Comparison of ENCODE assay signal across 12 mouse cellular contexts in the genomic region with DNA sequence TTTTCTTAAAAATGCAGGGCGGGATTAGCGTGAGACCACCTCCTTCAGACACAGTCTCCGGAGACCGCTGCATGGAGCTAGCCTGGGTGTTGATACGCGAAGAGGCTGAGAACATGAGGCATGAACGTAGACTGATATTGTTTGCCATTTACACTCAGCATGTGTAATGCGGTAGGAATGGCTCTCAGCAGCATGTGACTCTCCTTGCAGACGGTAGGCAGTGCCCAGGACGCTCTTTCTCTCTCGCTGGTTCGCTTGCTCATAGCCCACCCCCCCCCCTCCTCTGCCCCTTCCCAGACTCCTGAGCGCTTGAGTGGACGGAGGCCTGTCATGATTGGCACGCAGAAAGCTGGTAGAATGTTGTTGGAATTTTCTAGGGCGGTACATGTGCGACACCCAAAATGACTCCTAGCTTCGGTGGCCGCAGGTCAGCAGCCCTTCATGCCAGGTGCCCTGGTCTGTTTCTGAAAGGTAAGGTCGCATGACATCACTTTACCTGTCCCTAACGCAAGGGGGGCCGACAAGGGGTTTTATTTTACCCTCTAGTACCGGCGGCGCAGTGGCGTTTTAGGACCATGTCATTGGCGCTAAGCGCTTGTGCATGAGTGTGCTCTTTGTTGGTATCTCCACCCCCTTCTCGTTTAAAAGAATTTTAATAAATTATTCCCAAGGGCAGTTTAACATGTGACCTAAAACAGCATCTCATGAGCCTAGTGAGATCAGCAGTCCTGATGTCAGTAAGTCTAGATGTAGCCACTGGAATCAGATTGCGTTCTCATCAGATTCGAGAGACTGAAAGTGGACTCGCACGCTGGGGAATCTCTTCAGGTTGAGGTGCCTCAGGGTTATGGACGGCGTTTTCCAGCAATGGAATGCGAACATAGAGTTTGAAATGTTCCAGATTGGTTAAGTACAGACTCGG.
DNase-seq lines count a peak whose midpoint lies in the region; ATAC-seq and TF ChIP-seq lines count a peak whose summit lies in the region.
"Had no signal": no experiment of that assay in that cellular context is flagged by ENCODE, and none has a peak within 500 bp of the region (broad histone marks: within the 10 kb centered on the region; RNA-seq: fewer than 3 reads in every experiment).

No protein-coding gene starts in this region.

- no peaks in the 10 kb centered on the region for H3K36me3 ChIP-seq in limb, embryonic 13.5 days
- H3K36me3 ChIP-seq in limb, embryonic 10.5 days = no peaks in the 10 kb centered on the region
- no peaks in the 10 kb centered on the region for H3K36me3 ChIP-seq in embryonic facial prominence, embryonic 14.5 days (ENCODE audit: control insufficient read depth, insufficient read depth, low read length)
- H3K36me3 ChIP-seq in heart, postnatal 0 days (replicated peaks; ENCODE audit: control insufficient read depth, insufficient read depth, low read length) = no peaks in the 10 kb centered on the region
- H3K36me3 ChIP-seq: G1E; liver, embryonic 15.5 days had no signal

- no peak for DNase-seq in limb, embryonic 10.5 days (ENCODE audit: low spot score)
- DNase-seq in embryonic facial prominence, embryonic 14.5 days (ENCODE audit: low spot score) = no peak
- DNase-seq in heart, postnatal 0 days (ENCODE audit: low spot score) = peak; percentile 94
- peak; percentile 89 for DNase-seq in skeletal muscle tissue, adult 2 months (ENCODE audit: low read depth, low spot score)
- no peak for DNase-seq in cerebellum, postnatal 36 days
- no peak for DNase-seq in right cerebral cortex, postnatal 10 days (ENCODE audit: low spot score in 2 of 2)

- H3K27ac ChIP-seq in limb, embryonic 13.5 days = peak overlapping the region; percentile 29; the same call in 1 of the 2 replicates
- H3K27ac ChIP-seq in limb, embryonic 10.5 days = no peak overlapping the region
- peak overlapping the region; percentile 56; the same call in 1 of the 2 replicates for H3K27ac ChIP-seq in embryonic facial prominence, embryonic 14.5 days (replicated peaks; ENCODE audit: low read depth, low read length)
- H3K27ac ChIP-seq in heart, postnatal 0 days (ENCODE audit: low read depth) = peak overlapping the region; percentile 88
- H3K27ac ChIP-seq: hindbrain, embryonic 14.5 days; liver, embryonic 15.5 days had no signal

- H3K27me3 ChIP-seq in limb, embryonic 13.5 days = no peaks in the 10 kb centered on the region
- no peaks in the 10 kb centered on the region for H3K27me3 ChIP-seq in limb, embryonic 10.5 days (ENCODE audit: low read depth, poor library complexity, severe bottlenecking)
- no peaks in the 10 kb centered on the region for H3K27me3 ChIP-seq in embryonic facial prominence, embryonic 14.5 days (replicated peaks; ENCODE audit: control insufficient read depth, insufficient read depth, low read length)
- no peaks in the 10 kb centered on the region for H3K27me3 ChIP-seq in heart, postnatal 0 days (ENCODE audit: control insufficient read depth, insufficient read depth, low read length)
- H3K27me3 ChIP-seq: liver, embryonic 15.5 days had no signal

- TF ChIP-seq CTCF in heart, postnatal 0 days (IDR thresholded peaks at IDR 0.05; ENCODE audit: low read depth) = no peak

- no peaks in the 10 kb centered on the region for H3K9me3 ChIP-seq in limb, embryonic 13.5 days
- H3K9me3 ChIP-seq in limb, embryonic 10.5 days (replicated peaks) = no peaks in the 10 kb centered on the region
- no peaks in the 10 kb centered on the region for H3K9me3 ChIP-seq in embryonic facial prominence, embryonic 14.5 days (ENCODE audit: control insufficient read depth, low read length)
- no peaks in the 10 kb centered on the region for H3K9me3 ChIP-seq in heart, postnatal 0 days (replicated peaks; ENCODE audit: control insufficient read depth, low read length)
- H3K9me3 ChIP-seq: G1E; liver, embryonic 15.5 days; megakaryocyte, embryonic 14.5 days had no signal

- peaks cover 49% of the 10 kb centered on the region for H3K4me1 ChIP-seq in limb, embryonic 13.5 days
- H3K4me1 ChIP-seq in limb, embryonic 10.5 days = peaks cover 14% of the 10 kb centered on the region
- peaks cover 34% of the 10 kb centered on the region for H3K4me1 ChIP-seq in embryonic facial prominence, embryonic 14.5 days (ENCODE audit: control insufficient read depth, insufficient read depth, low read length)
- H3K4me1 ChIP-seq in heart, postnatal 0 days (ENCODE audit: control insufficient read depth, insufficient read depth) = peaks cover 35% of the 10 kb centered on the region

- no peak for ATAC-seq in limb, embryonic 13.5 days (ENCODE audit: low FRiP score, low read depth)
- ATAC-seq in embryonic facial prominence, embryonic 14.5 days (ENCODE audit: low read depth) = no peak
- ATAC-seq in heart, postnatal 0 days (ENCODE audit: insufficient read depth, low read depth) = peak; percentile 91

- no peak overlapping the region for H3K9ac ChIP-seq in limb, embryonic 13.5 days
- H3K9ac ChIP-seq in embryonic facial prominence, embryonic 14.5 days (ENCODE audit: low read depth, low read length) = no peak overlapping the region
- H3K9ac ChIP-seq in heart, postnatal 0 days (replicated peaks; ENCODE audit: low read depth, low read length) = peak overlapping the region; percentile 72
- H3K9ac ChIP-seq: hindbrain, embryonic 14.5 days; liver, embryonic 15.5 days had no signal

- H3K4me2 ChIP-seq in limb, embryonic 13.5 days (replicated peaks) = no peak overlapping the region; the same call in 1 of the 2 replicates
- H3K4me2 ChIP-seq in embryonic facial prominence, embryonic 14.5 days (ENCODE audit: low read depth, low read length) = peak overlapping the region; percentile 36; the same call in 1 of the 2 replicates
- H3K4me2 ChIP-seq in heart, postnatal 0 days (ENCODE audit: low read depth, low read length) = peak overlapping the region; percentile 66
- H3K4me2 ChIP-seq: hindbrain, embryonic 14.5 days; liver, embryonic 15.5 days had no signal

- peak; percentile 82; the same call in 1 of the 2 replicates for TF ChIP-seq EP300 in heart, postnatal 0 days (IDR thresholded peaks at IDR 0.05; ENCODE audit: low read depth)

- no peak overlapping the region for H3K4me3 ChIP-seq in limb, embryonic 13.5 days
- no peak overlapping the region for H3K4me3 ChIP-seq in limb, embryonic 10.5 days
- no peak overlapping the region for H3K4me3 ChIP-seq in embryonic facial prominence, embryonic 14.5 days (ENCODE audit: low read depth, low read length)
- peak overlapping the region; percentile 53 for H3K4me3 ChIP-seq in heart, postnatal 0 days (ENCODE audit: low read depth, low read length)
- H3K4me3 ChIP-seq: erythroblast, embryonic 14.5 days; liver, embryonic 15.5 days; megakaryocyte, embryonic 14.5 days had no signal

- 80% methylated on average over 37 of the region's 37 CpGs for WGBS in limb, embryonic 13.5 days
- WGBS in limb, embryonic 10.5 days = 90% methylated on average over 37 of the region's 37 CpGs
- 78% methylated on average over 36 of the region's 37 CpGs for WGBS in embryonic facial prominence, embryonic 14.5 days
- 37% methylated on average over 37 of the region's 37 CpGs for WGBS in heart, postnatal 0 days

Comparison
In these comparisons a context has a peak if more than half of its experiments do, and no peak if none do; other contexts are left out.
1. DNase-seq: peak in heart, postnatal 0 days (single experiment) and skeletal muscle tissue, adult 2 months (single experiment); none in limb, embryonic 10.5 days (single experiment), embryonic facial prominence, embryonic 14.5 days (single experiment), cerebellum, postnatal 36 days (0 of 2) and right cerebral cortex, postnatal 10 days (0 of 2).